Mouse (Mus musculus): Measurements from ENCODE around the gene Cflar. TPM values are rescaled to one million over a fixed set of nuclear protein-coding genes. Genes with fewer than 3 reads are reported as not detected.
"Not testable (repeated sequence)": the region's sequence is repeated elsewhere in the genome, so short reads cannot be mapped to it uniquely, and the experiment has no call there.

Cflar gene
- polyA plus RNA-seq, 1 experiment from 2014 or later = 11.1 TPM

DNA sequence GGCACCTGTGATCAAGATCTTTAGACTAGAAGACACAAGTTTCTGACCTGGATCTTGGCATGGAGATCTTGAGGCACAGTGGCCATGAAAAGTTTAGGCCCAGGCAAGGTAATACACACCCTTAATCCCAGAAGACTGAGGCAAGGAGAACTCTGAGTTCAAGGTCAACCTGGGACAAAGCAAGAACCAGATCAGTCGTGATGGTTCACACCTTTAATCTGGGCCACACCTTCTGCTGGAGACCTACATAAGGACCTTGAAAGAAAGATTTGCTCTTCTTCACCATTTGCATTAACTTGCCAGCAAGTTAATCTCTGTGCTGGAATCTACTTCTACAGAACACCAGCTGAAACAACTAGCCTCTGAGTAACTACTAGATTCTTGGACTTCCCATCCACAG, 49.3 kb downstream of the Cflar start:
- Histone ChIP-seq H3K4me3 (ENCODE audit: low read depth, low read length) (no peak overlapping the region), H3K27me3 (ENCODE audit: control insufficient read depth, insufficient read depth, low read depth, low read length) (no peaks in the 10 kb centered on the region), H3K9ac (ENCODE audit: low read depth, low read length) (no peak overlapping the region), H3K36me3 (ENCODE audit: control insufficient read depth, insufficient read depth, low read length) (no peaks in the 10 kb centered on the region), H3K4me1 (ENCODE audit: control insufficient read depth, insufficient read depth, low read length) (no peaks in the 10 kb centered on the region), H3K4me2 (ENCODE audit: low read length) (no peak overlapping the region), H3K9me3 (replicated peaks; ENCODE audit: control insufficient read depth, low read length, poor library complexity, severe bottlenecking) (no peaks in the 10 kb centered on the region), H3K27ac (ENCODE audit: low read length) (no peak overlapping the region)
- 89% methylated on average over 1 of the region's 1 CpGs for WGBS
- no peak for ATAC-seq

DNA sequence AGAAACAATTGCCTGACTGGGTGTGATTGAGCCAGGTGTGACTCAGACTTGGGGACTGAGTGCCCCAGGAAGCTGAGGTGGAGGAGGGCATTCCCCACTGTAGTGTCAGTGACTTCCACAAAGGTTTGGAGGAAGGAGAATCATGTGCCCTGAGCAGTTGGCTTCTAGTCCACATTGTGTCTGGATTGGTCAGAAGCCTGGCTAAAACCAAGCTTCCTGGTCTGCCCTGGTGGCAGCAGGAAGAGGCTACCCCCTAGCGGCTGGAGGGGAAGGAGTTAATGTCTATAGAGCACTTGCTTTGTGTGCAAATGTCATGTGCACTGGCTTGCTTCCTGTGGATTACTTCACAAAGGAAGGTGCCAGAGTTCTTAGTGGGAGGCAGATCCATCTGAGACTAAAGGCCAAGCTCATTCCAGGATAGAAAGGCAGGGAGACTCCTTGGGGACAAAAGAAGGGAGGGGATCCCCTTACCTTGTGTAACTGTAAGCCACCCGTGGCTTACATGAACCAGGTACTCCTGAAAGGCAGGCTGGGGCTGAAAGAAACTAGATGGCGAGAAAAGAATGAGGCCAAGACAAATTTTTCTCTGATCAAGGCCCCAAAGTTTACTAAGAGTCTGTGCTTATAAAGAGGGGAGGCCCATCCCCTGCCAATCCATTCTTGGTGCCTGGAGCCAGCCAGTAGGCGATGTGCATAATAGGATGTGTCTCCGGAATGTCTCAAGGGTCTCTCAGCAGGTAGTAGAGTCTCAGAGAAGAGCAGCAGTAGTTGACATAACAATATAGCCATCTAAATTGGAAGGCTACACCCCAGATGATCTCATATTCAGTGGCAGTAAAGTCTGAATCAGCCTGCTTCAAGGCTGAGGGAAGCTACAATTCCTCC, 50.3 kb downstream of the Cflar start:
- not testable (repeated sequence) for H3K9me3 ChIP-seq (replicated peaks; ENCODE audit: control insufficient read depth, low read length, poor library complexity, severe bottlenecking); ATAC-seq; H3K4me1 ChIP-seq (ENCODE audit: control insufficient read depth, insufficient read depth, low read length); H3K36me3 ChIP-seq (ENCODE audit: control insufficient read depth, insufficient read depth, low read length); H3K4me3 ChIP-seq (ENCODE audit: low read depth, low read length); H3K9ac ChIP-seq (ENCODE audit: low read depth, low read length); H3K27me3 ChIP-seq (ENCODE audit: control insufficient read depth, insufficient read depth, low read depth, low read length); H3K27ac ChIP-seq (ENCODE audit: low read length); H3K4me2 ChIP-seq (ENCODE audit: low read length)
- 57% methylated on average over 5 of the region's 5 CpGs for WGBS

DNA sequence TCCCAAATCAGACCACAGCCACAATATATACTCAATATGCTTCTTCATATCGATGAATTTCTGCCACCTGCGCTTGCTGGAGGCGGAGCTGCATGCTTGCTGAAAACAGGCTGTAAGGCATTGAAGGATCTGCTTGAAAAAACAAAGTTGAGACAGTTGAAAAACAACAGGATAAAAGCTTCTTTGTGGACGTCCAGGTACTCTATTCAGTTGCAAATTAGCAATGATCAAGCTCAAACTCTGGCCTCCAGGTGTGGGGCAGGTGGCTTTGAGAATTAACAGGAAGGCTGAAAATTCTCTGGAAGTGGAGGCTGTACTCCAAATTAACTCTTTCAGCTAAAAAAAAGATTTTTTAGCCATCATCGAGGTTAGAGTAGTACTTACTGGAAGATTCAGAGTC, 51.3 kb downstream of the Cflar start:
- Histone ChIP-seq H3K9ac (ENCODE audit: low read depth, low read length) (no peak overlapping the region), H3K27ac (ENCODE audit: low read length) (no peak overlapping the region), H3K36me3 (ENCODE audit: control insufficient read depth, insufficient read depth, low read length) (no peaks in the 10 kb centered on the region), H3K4me2 (ENCODE audit: low read length) (no peak overlapping the region), H3K4me1 (ENCODE audit: control insufficient read depth, insufficient read depth, low read length) (no peaks in the 10 kb centered on the region), H3K4me3 (ENCODE audit: low read depth, low read length) (no peak overlapping the region), H3K9me3 (replicated peaks; ENCODE audit: control insufficient read depth, low read length, poor library complexity, severe bottlenecking) (no peaks in the 10 kb centered on the region), H3K27me3 (ENCODE audit: control insufficient read depth, insufficient read depth, low read depth, low read length) (no peaks in the 10 kb centered on the region)
- ATAC-seq = no peak
- 73% methylated on average over 5 of the region's 5 CpGs for WGBS

DNA sequence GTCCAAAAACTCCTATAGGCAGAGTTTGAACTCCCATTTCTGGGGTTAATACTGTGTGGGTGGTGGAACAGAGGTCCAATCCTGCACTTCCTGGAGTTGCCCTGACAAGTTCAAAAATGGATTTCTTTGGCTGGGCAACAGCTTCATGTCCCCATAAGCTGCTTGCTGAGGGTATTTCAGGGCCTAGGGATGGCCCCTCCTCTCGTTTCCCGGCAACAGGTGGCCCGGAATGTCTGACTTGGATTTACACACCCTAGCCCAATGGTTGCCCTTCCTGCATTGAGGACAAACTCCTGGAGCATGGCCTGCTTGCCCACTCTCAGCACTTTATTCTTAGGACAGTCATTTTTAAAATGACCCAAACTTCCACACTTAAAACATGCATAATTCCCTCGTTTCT, 55.1 kb downstream of the Cflar start:
- WGBS = 55% methylated on average over 4 of the region's 4 CpGs
- not testable (repeated sequence) for H3K9ac ChIP-seq (ENCODE audit: low read depth, low read length); H3K9me3 ChIP-seq (replicated peaks; ENCODE audit: control insufficient read depth, low read length, poor library complexity, severe bottlenecking); H3K36me3 ChIP-seq (ENCODE audit: control insufficient read depth, insufficient read depth, low read length); ATAC-seq; H3K4me3 ChIP-seq (ENCODE audit: low read depth, low read length); H3K4me2 ChIP-seq (ENCODE audit: low read length); H3K27ac ChIP-seq (ENCODE audit: low read length); H3K27me3 ChIP-seq (ENCODE audit: control insufficient read depth, insufficient read depth, low read depth, low read length); H3K4me1 ChIP-seq (ENCODE audit: control insufficient read depth, insufficient read depth, low read length)

DNA sequence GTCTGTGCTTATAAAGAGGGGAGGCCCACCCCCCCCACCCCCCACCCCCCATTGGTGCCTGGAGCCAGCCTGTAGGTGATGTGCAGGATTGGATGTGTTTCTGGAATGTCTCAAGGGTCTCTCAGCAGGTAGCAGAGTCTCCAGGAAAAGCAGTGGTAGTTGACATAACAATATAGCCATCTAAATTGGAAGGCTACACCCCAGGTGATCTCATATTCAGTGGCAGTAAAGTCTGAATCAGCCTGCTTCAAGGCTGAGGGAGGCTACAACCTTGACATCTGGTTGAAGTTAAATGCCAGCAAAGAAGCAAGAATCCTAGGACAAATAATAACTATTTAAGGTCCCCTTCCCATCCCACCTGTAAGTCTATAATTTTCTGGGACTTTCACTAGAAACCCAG, 57.8 kb downstream of the Cflar start:
- no peak for ATAC-seq
- Histone ChIP-seq H3K9ac (ENCODE audit: low read depth, low read length) (no peak overlapping the region), H3K36me3 (ENCODE audit: control insufficient read depth, insufficient read depth, low read length) (no peaks in the 10 kb centered on the region), H3K4me2 (ENCODE audit: low read length) (no peak overlapping the region), H3K27ac (ENCODE audit: low read length) (no peak overlapping the region), H3K9me3 (replicated peaks; ENCODE audit: control insufficient read depth, low read length, poor library complexity, severe bottlenecking) (no peaks in the 10 kb centered on the region), H3K4me3 (ENCODE audit: low read depth, low read length) (no peak overlapping the region), H3K27me3 (ENCODE audit: control insufficient read depth, insufficient read depth, low read depth, low read length) (no peaks in the 10 kb centered on the region), H3K4me1 (ENCODE audit: control insufficient read depth, insufficient read depth, low read length) (no peaks in the 10 kb centered on the region)

DNA sequence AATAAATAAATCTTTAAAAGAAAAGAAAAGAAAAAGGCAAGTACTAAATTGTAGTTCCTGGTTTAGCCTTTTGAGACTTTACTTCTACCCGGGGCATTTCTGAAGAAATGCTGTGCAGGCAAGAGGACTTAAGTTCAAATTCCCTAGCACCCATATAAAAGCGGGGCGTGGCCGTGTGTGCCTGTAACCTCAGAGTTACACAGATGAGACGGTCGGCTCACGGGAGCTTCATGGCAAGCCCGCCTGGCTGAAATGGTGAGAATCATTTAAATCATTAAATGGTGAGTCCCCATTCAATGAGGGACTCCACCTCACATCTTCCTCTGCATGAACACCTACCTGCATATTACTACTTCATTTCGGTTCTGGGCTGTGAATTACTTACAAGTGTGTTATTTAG, 58.4 kb downstream of the Cflar start:
- Histone ChIP-seq H3K4me2 (ENCODE audit: low read length) (no peak overlapping the region), H3K27me3 (ENCODE audit: control insufficient read depth, insufficient read depth, low read depth, low read length) (no peaks in the 10 kb centered on the region), H3K36me3 (ENCODE audit: control insufficient read depth, insufficient read depth, low read length) (no peaks in the 10 kb centered on the region), H3K9ac (ENCODE audit: low read depth, low read length) (no peak overlapping the region), H3K9me3 (replicated peaks; ENCODE audit: control insufficient read depth, low read length, poor library complexity, severe bottlenecking) (no peaks in the 10 kb centered on the region), H3K27ac (ENCODE audit: low read length) (no peak overlapping the region), H3K4me3 (ENCODE audit: low read depth, low read length) (no peak overlapping the region), H3K4me1 (ENCODE audit: control insufficient read depth, insufficient read depth, low read length) (no peaks in the 10 kb centered on the region)
- WGBS = 56% methylated on average over 9 of the region's 9 CpGs
- no peak for ATAC-seq

DNA sequence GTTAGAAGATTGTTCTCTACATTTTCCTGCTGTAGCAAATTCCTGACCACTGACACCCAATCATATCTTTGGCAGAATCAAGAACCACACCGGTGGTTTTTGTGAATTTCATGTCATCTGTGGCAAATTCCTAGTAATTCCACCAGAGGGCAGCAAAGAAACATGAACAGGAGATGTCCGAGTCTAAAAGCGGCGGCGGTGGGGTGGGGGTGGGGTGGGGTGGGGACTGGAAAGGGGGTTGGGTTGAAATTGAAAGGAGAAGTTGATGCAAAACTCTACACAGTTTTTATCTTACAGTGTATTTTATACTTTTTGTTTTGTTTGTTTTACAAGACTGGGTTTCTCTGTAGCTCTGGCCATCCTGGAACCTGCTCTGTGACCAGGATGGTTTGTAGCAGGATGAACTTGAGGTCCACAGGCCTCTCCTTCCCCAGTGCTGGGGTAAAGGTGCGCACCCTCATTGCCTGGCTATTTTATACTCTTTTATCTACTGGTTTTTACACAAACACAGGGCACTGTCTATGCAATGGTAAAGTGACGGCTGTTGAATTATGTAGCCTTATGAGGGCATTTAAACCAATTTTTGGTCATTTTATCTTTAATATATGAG, 58.9 kb downstream of the Cflar start:
- 26% methylated on average over 7 of the region's 7 CpGs for WGBS
- H3K4me2 ChIP-seq (ENCODE audit: low read length) = no peak overlapping the region
- ATAC-seq = no peak
- no peak overlapping the region for H3K9ac ChIP-seq (ENCODE audit: low read depth, low read length)
- H3K4me3 ChIP-seq (ENCODE audit: low read depth, low read length) = no peak overlapping the region
- no peaks in the 10 kb centered on the region for H3K27me3 ChIP-seq (ENCODE audit: control insufficient read depth, insufficient read depth, low read depth, low read length)
- H3K4me1 ChIP-seq (ENCODE audit: control insufficient read depth, insufficient read depth, low read length) = no peaks in the 10 kb centered on the region
- H3K36me3 ChIP-seq (ENCODE audit: control insufficient read depth, insufficient read depth, low read length) = no peaks in the 10 kb centered on the region
- no peaks in the 10 kb centered on the region for H3K9me3 ChIP-seq (replicated peaks; ENCODE audit: control insufficient read depth, low read length, poor library complexity, severe bottlenecking)
- H3K27ac ChIP-seq (ENCODE audit: low read length) = no peak overlapping the region

DNA sequence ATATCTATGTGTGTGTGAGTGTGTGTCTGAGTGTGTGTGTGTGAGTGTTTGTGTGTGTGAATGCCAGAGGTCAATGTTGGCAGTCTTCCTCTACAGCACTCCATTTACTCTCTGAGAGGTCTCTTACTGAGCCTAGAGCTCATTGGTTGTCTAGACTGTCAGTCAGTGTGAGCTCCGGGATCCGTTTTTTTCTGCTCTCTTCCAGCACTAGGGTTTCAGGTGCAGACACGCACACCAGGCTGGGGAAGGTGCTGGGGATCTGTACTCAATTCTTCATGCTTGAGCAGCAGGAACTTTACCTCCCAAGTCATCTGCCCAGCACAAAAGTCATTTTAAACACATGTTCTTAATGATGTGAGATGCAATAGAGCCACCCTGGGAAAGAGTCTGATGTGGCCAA, 60.8 kb downstream of the Cflar start:
- Histone ChIP-seq H3K4me2 (ENCODE audit: low read length) (no peak overlapping the region), H3K9ac (ENCODE audit: low read depth, low read length) (no peak overlapping the region), H3K36me3 (ENCODE audit: control insufficient read depth, insufficient read depth, low read length) (no peaks in the 10 kb centered on the region), H3K4me1 (ENCODE audit: control insufficient read depth, insufficient read depth, low read length) (no peaks in the 10 kb centered on the region), H3K9me3 (replicated peaks; ENCODE audit: control insufficient read depth, low read length, poor library complexity, severe bottlenecking) (no peaks in the 10 kb centered on the region), H3K27ac (ENCODE audit: low read length) (no peak overlapping the region), H3K4me3 (ENCODE audit: low read depth, low read length) (no peak overlapping the region), H3K27me3 (ENCODE audit: control insufficient read depth, insufficient read depth, low read depth, low read length) (no peaks in the 10 kb centered on the region)
- no peak for ATAC-seq
- WGBS = 87% methylated on average over 3 of the region's 3 CpGs

DNA sequence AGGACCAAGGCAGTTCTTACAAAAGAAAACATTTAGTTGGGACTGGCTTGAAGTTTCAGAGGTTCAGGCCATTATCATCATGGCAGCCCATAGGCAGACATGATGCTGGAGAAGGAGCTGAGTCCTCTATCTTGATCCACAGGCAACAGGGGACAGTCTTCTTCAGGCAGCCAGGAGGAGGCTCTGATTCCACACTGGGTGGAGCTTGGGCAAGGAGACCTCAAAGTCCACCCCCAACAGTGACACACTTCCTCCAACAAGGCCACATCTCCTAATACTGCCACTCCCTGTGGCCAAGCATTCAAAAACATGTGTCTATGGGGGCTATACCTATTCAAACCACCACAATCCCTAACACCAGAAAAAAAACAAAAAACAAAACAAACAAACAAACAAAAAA, 62.0 kb downstream of the Cflar start:
- H3K4me2 ChIP-seq (ENCODE audit: low read length) = no peak overlapping the region
- no peaks in the 10 kb centered on the region for H3K27me3 ChIP-seq (ENCODE audit: control insufficient read depth, insufficient read depth, low read depth, low read length)
- H3K9me3 ChIP-seq (replicated peaks; ENCODE audit: control insufficient read depth, low read length, poor library complexity, severe bottlenecking) = no peaks in the 10 kb centered on the region
- no peak for ATAC-seq
- H3K4me1 ChIP-seq (ENCODE audit: control insufficient read depth, insufficient read depth, low read length) = no peaks in the 10 kb centered on the region
- H3K4me3 ChIP-seq (ENCODE audit: low read depth, low read length) = no peak overlapping the region
- H3K36me3 ChIP-seq (ENCODE audit: control insufficient read depth, insufficient read depth, low read length) = no peaks in the 10 kb centered on the region
- no peak overlapping the region for H3K27ac ChIP-seq (ENCODE audit: low read length)
- no peak overlapping the region for H3K9ac ChIP-seq (ENCODE audit: low read depth, low read length)
